Mouse (Mus musculus) left cerebral cortex, postnatal 4 days (tissue): ENCODE results near the gene Myh14. TPM values are rescaled to one million over a fixed set of nuclear protein-coding genes. Genes with fewer than 3 reads are reported as not detected.

ENCODE experiments used
- total RNA-seq, 2 experiments: library from RNA; stranded (reverse); gene quantifications; 2 replicates each; pipeline ENCODE4 v1.2.3; 2021

Gene Myh14
- total RNA-seq, 2 experiments from 2014 or later = 3.0 to 5.7 TPM

Other genes with a start within 250 kb of the Myh14 start
- gene Lrrc4b, start 241.8 kb downstream of the Myh14 start, total RNA-seq = 100 to 1,000 TPM; 357 to 379 TPM
- 10 to 100 TPM; 20.5 to 24.5 TPM for gene Aspdh, start 205.5 kb downstream of the Myh14 start, total RNA-seq
- gene Josd2, start 202.9 kb downstream of the Myh14 start, total RNA-seq = 10 to 100 TPM; 31.9 to 32.6 TPM
- 100 to 1,000 TPM; 146 to 150 TPM for gene Emc10, start 174.3 kb downstream of the Myh14 start, total RNA-seq
- gene Fam71e1, start 174.3 kb downstream of the Myh14 start, total RNA-seq = 10 to 100 TPM; 23.8 to 27.3 TPM
- gene Mybpc2, start 146.2 kb downstream of the Myh14 start, total RNA-seq = under 1 TPM in 1 of 2 experiments, not detected in 1; 0.10 TPM
- under 1 TPM in 1 of 2 experiments, not detected in 1; 0.20 TPM for gene Spib, start 138.8 kb downstream of the Myh14 start, total RNA-seq
- gene Pold1, start 122.0 kb downstream of the Myh14 start, total RNA-seq = 10 to 100 TPM; 13.6 to 14.4 TPM
- gene Nr1h2, start 116.9 kb downstream of the Myh14 start, total RNA-seq = 10 to 100 TPM; 44.4 to 55.0 TPM
- under 1 TPM in 1 of 2 experiments, not detected in 1; 0.30 TPM for gene Napsa, start 98.5 kb downstream of the Myh14 start, total RNA-seq
- 10 to 100 TPM; 31.0 to 33.0 TPM for gene Kcnc3, start 80.2 kb downstream of the Myh14 start, total RNA-seq
- not detected for gene Izumo2, start 37.9 kb upstream of the Myh14 start, total RNA-seq
- gene Vrk3, start 77.6 kb upstream of the Myh14 start, total RNA-seq = 10 to 100 TPM; 19.6 to 25.9 TPM
- under 1 TPM; 0.84 to 0.91 TPM for gene Zfp473, start 80.2 kb upstream of the Myh14 start, total RNA-seq
- 10 to 100 TPM; 50.3 to 51.1 TPM for gene Nup62, start 145.2 kb upstream of the Myh14 start, total RNA-seq
- 1 to 10 TPM; 1.0 TPM for gene Il4i1, start 145.5 kb upstream of the Myh14 start, total RNA-seq
- gene Atf5, start 145.8 kb upstream of the Myh14 start, total RNA-seq = 10 to 100 TPM; 22.6 to 23.5 TPM
- 10 to 100 TPM; 74.1 to 85.4 TPM for gene Akt1s1, start 178.1 kb upstream of the Myh14 start, total RNA-seq
- 10 to 100 TPM; 57.1 to 68.3 TPM for gene Tbc1d17, start 178.2 kb upstream of the Myh14 start, total RNA-seq
- 10 to 100 TPM; 27.5 to 29.3 TPM for gene Pnkp, start 186.3 kb upstream of the Myh14 start, total RNA-seq
- 100 to 1,000 TPM; 423 to 428 TPM for gene Ptov1, start 198.9 kb upstream of the Myh14 start, total RNA-seq
- gene Med25, start 221.9 kb upstream of the Myh14 start, total RNA-seq = 100 to 1,000 TPM; 117 to 122 TPM
- 10 to 100 TPM; 10.5 to 13.1 TPM for gene Fuz, start 225.2 kb upstream of the Myh14 start, total RNA-seq